Mouse (Mus musculus) retina, embryonic 14.5 days (tissue): ENCODE measurements around the gene Dhx34.
A peak's percentile ranks its signal among the peaks of the same experiment; 100 is the strongest.

ENCODE experiments used
- DNase-seq: peaks from one replicate; pipeline ENCODE4 v3.0.0-alpha.2; 2015; ENCODE audit warnings: low spot score

Dhx34 gene

DNA sequence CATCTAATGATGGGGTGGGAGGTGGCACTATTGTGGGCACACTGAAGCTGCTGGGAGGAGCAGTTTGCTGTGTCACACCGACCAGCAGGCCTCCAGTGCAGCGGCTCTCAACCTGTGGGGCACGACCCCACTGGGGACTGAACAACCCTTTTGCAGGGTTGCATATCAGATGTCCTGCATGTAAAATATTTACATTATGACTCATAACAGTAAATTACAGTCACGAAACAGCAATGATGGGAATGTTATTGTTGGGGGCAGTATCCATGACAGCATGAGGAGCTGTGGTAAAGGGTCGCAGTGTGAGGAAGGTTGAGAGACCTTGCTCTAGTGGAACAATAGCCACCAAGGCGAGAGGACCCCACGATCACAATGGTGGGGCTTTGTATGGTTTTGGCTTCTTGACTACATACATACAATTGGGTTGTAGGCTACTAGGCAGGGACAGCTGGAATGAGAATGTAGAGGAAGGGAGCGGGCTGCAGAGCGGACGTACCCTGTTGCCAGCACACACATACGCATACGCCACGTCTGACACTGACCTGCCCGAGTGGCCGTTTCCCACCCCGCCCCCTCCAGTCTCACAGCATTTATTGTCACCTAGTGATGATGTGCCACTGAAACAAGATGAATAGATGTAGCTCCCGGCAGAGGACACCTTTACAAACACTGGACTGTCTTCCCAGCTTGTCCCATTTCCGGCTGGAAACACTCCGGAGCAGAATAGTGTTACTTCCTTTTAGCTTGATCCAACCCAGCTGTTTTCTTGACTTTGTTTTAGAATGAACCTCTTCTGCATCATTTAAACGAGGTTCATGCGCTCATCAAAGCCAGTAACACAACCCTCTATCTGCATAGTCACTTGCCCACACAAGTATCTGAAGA is 12.8 kb downstream of the Dhx34 start:
- DNase-seq: no peak

GRCm38 (mm10) chr7:16207496-16207895 is 14.3 kb downstream of the Dhx34 start:
- no peak for DNase-seq

- no peak for DNase-seq
Measured at GRCm38 (mm10) chr7:16207076-16207475, 14.8 kb downstream of the Dhx34 start.

GRCm38 (mm10) chr7:16204791-16205190 is 17.0 kb downstream of the Dhx34 start:
- no peak for DNase-seq

- DNase-seq: no peak
Measured at GRCm38 (mm10) chr7:16203505-16203903, 18.3 kb downstream of the Dhx34 start.

GRCm38 (mm10) chr7:16202756-16203504 is 18.9 kb downstream of the Dhx34 start:
- DNase-seq: no peak

DNA sequence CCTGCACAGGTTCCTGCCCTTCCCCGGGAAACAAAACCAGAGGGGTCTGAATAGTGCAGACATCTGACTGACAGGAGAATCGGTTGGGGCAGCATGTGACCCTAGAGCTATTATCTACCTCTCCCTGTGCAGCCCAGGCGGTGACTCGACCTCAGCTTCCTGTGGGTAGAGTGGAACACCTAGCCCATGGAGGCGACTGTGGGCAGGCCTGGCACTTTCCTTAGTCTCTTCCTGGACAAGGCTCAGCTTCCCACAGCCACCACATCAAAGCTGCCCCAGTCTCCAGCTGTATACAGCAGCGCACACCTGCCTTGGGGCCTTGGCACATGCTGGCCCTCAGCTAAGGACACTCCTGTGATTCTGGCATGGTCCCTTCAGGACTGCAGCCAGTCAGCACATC is 20.7 kb downstream of the Dhx34 start:
- no peak for DNase-seq

GRCm38 (mm10) chr7:16198540-16198939 is 23.3 kb downstream of the Dhx34 start:
- no peak for DNase-seq

DNA sequence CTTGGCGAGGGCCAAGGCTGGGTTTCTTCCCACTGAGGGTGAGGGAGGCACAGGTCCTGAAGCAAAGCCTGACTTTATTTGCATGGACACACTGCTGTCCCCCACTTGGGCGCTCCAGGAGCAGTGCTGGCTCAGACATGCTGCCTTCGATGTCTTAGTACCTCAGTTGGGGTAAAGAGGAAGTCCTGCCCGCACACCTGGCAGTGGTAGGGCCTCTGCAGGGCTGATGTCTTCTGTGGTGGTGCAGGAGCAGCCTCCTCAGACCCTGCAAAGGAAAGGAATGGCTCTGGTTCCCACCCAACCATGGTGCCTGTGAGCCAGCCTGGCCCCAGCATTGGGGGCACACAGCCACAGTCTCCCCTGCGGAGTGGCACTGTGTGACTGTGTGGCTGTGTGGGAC is 24.7 kb downstream of the Dhx34 start:
- DNase-seq: no peak

- DNase-seq: no peak
Measured at GRCm38 (mm10) chr7:16196616-16197015, 25.2 kb downstream of the Dhx34 start.

GRCm38 (mm10) chr7:16193702-16194101 is 28.1 kb downstream of the Dhx34 start:
- no peak for DNase-seq

- peak; percentile 93 for DNase-seq
Measured at GRCm38 (mm10) chr7:16192315-16192714, 29.5 kb downstream of the Dhx34 start.

GRCm38 (mm10) chr7:16187494-16187893 is 34.3 kb downstream of the Dhx34 start:
- DNase-seq: no peak

DNA sequence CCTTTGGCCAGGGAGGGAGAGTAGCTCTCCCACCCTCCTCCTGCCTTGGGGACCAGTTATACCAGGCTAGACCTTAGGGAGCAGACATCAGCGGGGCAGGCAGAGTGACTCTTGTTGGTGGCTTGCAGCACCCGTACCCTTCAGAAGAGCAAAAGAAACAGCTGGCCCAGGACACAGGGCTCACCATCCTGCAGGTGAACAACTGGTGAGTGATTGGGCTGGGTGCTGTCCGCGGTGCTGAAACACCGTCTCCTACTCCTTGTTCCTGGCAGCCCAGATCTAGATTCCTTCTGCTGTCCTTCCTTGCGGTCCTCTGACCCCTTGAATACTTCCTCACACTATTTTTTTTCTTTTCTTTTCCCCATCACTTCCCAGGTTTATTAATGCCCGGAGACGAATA is 38.2 kb downstream of the Dhx34 start:
- peak; percentile 68 for DNase-seq

- DNase-seq: no peak
Measured at GRCm38 (mm10) chr7:16178114-16178513, 43.7 kb downstream of the Dhx34 start.

DNA sequence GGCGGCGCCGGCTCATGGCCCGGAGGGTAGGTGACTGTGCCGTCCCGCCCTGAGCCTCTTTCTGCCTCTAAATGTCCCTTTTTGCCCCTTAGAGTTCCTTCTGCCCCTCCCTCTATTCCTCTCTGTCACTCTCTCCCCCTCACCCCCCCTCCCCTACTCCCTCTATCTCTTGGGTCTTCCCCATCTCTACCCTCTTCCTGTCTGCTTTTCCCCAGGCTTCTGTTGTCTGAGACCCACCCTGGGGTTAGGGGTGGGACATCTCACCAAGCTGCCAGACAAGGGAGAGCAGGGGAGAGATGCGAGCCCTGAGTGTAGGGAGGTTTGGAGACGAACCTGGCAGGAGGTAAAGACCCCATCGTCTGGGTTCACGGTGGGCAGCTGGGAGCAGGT is 46.3 kb downstream of the Dhx34 start:
- DNase-seq: no peak

GRCm38 (mm10) chr7:16174597-16175541 is 47.0 kb downstream of the Dhx34 start, which contains the start of gene Meis3:
TSS of gene Meis3 (plus strand) at chr7:16175090.
- DNase-seq: peak; percentile 80

- DNase-seq: no peak
Measured at GRCm38 (mm10) chr7:16173146-16173545, 48.7 kb downstream of the Dhx34 start.

DNA sequence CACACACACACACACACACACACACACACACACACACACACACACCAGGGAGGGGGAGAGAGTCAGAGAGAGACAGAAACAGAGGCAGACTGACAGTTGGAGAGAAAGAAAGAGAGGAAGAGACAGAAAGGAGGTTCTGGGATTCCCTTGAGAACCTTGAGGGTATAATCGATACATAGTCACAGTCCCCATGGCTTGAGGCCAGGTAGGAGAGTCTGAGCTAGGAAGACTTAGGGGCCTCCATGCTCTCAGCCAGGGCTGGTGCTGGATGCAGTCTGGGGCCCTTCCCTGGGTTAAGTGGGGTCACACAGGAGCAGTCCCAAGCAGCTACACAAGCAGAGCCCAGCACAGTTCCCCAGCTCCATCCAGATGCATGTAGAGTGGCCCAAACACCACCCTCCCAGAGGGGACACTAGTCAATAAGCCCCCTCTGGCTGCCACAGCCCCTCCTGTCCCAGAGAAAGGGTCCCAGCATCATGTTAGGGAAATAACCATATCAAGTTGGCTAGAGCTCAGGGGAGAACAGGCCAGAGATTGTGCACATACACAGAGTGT is 49.2 kb downstream of the Dhx34 start:
- DNase-seq: no peak

- DNase-seq: peak; percentile 47
Measured at GRCm38 (mm10) chr7:16172141-16172581, 49.7 kb downstream of the Dhx34 start.

GRCm38 (mm10) chr7:16162036-16162435 is 59.8 kb downstream of the Dhx34 start:
- no peak for DNase-seq

DNA sequence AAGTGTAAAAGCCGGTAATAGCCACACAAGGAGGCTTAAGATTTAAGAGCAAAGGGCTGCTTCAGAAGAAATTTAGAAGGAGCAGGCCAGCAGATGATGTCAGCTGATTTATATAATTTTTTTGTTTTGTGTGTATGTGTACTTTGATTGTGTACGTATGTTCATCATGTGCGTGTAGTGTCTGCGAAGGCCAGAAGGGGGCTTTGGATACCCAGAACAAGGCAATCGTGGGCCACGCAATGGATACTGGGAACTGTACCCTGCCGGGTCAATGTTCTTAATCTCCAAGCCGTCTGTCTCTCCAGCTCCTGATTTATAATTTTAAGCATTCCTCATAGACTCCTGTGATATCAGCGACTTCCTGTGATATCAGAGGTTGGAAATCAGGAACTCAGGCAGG is 60.5 kb downstream of the Dhx34 start:
- DNase-seq: no peak
